Mouse (Mus musculus): ENCODE measurements around the gene Coro6.

DNA sequence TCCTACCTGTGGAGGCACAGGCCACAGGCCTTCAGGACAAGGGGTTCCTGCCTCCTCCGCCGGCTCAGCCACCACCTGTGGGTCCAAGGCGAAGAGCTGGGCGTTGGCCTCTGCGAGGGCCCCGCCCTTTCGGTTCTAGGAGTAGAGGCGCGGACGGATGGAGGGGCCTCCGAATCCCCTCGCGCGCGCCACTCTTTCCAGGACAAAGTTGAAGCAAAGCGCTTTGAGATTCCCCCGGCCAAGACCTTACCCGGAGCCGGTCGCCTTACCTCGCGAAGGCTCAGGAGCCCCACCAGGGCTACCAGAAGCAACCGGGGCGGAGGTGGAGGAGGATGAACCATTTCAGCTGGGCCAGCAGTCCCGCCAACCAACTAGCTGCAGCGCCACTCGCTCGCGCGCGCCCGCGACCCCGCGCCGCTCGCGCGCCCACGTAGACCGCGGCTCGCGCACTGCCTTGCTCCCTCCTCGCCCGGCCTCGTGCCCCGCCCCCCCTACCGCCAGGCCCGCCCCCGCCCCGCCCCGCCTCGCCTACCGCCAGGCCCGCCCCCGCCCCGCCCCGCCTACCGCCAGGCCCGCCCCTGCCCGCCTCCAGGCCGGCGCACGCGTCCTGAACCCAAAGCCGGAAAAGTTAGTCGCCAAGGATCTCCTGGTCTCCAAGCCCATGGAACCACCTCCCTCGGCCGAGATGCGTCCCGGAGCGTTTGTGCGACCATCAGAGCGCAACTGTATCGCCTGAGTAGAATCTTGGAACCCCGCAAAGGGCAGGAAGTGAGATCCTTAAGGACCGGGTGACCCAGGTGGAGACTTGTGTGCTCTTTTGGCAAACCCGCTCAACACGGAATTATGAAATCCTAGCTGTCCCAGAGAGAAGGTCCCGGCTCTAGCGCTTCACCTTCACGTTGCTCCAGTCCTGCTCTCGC, 50.9 kb downstream of the Coro6 start:
- peak; percentile 11; the same call in 1 of the 2 replicates for TF ChIP-seq CTCF (IDR thresholded peaks at IDR 0.05; ENCODE audit: borderline replicate concordance, control insufficient read depth, extremely low read depth, insufficient read depth, low read length, poor library complexity)
- TF ChIP-seq POLR2A (IDR thresholded peaks at IDR 0.05; ENCODE audit: control insufficient read depth, extremely low read depth, insufficient read depth, low read length, poor library complexity), result peak; percentile 77

Data from thymus, adult 2 months (tissue).